Mouse (Mus musculus): ENCODE measurements around the gene Begain.
A peak's percentile ranks its signal among the peaks of the same experiment; 100 is the strongest.

Gene Begain

GRCm38 (mm10) chr12:109068167-109068653 lies at the start of gene Begain:
Begain (minus strand) TSS chr12:109068217.
- DNase-seq, result no peak

- no peak for DNase-seq
These were observed 47.7 kb upstream of the Begain start for GRCm38 (mm10) chr12:109115707-109116106.

GRCm38 (mm10) chr12:109115161-109115560 lies 47.1 kb upstream of the Begain start:
- no peak for DNase-seq

GRCm38 (mm10) chr12:109112996-109113592 lies 45.1 kb upstream of the Begain start:
- no peak for DNase-seq

GRCm38 (mm10) chr12:109112354-109112995 lies 44.5 kb upstream of the Begain start:
- DNase-seq, result no peak

GRCm38 (mm10) chr12:109108911-109109310 lies 40.9 kb upstream of the Begain start:
- no peak for DNase-seq

GRCm38 (mm10) chr12:109100381-109100780 lies 32.4 kb upstream of the Begain start:
- no peak for DNase-seq

- peak in 1 of 2 experiments; percentile 36 for DNase-seq
These were observed 22.6 kb upstream of the Begain start for GRCm38 (mm10) chr12:109090456-109091130.

- DNase-seq, result no peak
These were observed 22.0 kb upstream of the Begain start for GRCm38 (mm10) chr12:109090041-109090440.

- no peak for DNase-seq
These were observed 18.1 kb upstream of the Begain start for GRCm38 (mm10) chr12:109086111-109086510.

GRCm38 (mm10) chr12:109085674-109086073 lies 17.7 kb upstream of the Begain start:
- DNase-seq, result peak; percentile 87 to 89

GRCm38 (mm10) chr12:109085046-109085445 lies 17.0 kb upstream of the Begain start:
- DNase-seq, result peak in 1 of 2 experiments; percentile 19

- no peak for DNase-seq
These were observed 15.5 kb upstream of the Begain start for GRCm38 (mm10) chr12:109083476-109083875.

GRCm38 (mm10) chr12:109077036-109077435 lies 9.0 kb upstream of the Begain start:
- DNase-seq, result no peak

- DNase-seq, result no peak
These were observed 6.8 kb upstream of the Begain start for GRCm38 (mm10) chr12:109074777-109075285.

GRCm38 (mm10) chr12:109074106-109074505 lies 6.1 kb upstream of the Begain start:
- no peak for DNase-seq

GRCm38 (mm10) chr12:109071248-109071647 lies 3.2 kb upstream of the Begain start:
- peak; percentile 79 to 87 for DNase-seq

GRCm38 (mm10) chr12:109069751-109070150 lies 1.7 kb upstream of the Begain start:
- DNase-seq, result peak; percentile 42 to 63

GRCm38 (mm10) chr12:109068738-109069137 lies 721 bp upstream of the Begain start:
- DNase-seq, result peak in 1 of 2 experiments; percentile 4

GRCm38 (mm10) chr12:109067561-109068135 lies 369 bp downstream of the Begain start:
- DNase-seq, result peak in 1 of 2 experiments; percentile 36

- no peak for DNase-seq
These were observed 9.4 kb downstream of the Begain start for GRCm38 (mm10) chr12:109058660-109059059.

GRCm38 (mm10) chr12:109057736-109058135 lies 10.3 kb downstream of the Begain start:
- DNase-seq, result no peak
